Mouse (Mus musculus): Measurements from ENCODE around the gene Phactr2. TPM values are rescaled to one million over a fixed set of nuclear protein-coding genes. Genes with fewer than 3 reads are reported as not detected.

Gene Phactr2
- total and polyA plus RNA-seq, 3 experiments = 0.33 TPM; not detected in 2

DNA sequence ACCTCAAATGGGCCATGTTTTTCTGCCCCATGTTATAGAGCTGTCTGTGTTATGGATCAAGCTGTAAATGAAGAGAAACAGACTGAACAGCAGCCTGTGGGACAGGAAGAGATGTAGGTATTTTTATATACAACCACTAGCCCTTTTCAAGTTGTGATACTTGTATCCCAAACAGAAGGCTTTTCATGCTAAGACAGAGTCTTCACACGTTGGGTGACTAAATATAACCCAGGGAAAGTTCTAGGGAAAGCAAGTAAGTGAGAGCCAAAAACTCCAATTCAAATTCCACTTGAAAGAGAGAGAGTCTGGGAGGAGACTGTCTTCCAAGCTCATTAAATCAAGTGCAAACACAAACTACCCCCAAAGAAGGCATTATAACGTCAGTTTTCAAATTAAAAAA lies 223.9 kb downstream of the Phactr2 start:
- no peak for TF ChIP-seq GATA1 (IDR thresholded peaks at IDR 0.05; ENCODE audit: borderline replicate concordance, low read length)
- ATAC-seq (ENCODE audit: extremely low read depth, insufficient number of reproducible peaks, low FRiP score, poor library complexity, severe bottlenecking) = no peak

DNA sequence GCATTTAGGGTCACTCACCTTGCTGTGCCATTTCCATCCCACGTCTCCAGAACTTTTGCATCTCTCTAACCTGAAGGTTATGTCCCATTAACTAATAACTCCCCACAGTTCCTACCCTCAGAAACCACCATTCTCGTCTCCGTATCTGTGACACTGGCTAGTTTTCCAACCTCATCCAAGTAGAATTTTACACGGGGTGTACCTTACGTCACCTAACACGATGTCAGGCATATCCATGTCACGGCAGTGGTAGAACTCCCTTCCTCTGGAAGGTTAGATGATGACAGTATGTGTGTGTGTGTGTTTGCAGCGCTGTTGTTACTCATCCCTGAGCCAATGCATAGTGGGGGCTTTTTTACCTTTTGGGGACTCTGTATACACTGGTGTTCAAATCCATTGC lies 225.1 kb downstream of the Phactr2 start:
- no peak for ATAC-seq (ENCODE audit: extremely low read depth, insufficient number of reproducible peaks, low FRiP score, poor library complexity, severe bottlenecking)
- TF ChIP-seq GATA1 (IDR thresholded peaks at IDR 0.05; ENCODE audit: borderline replicate concordance, low read length) (no peak), TAL1 (conservative IDR thresholded peaks at IDR 0.05; ENCODE audit: low read depth, low read length) (no peak), CTCF (IDR thresholded peaks at IDR 0.05; ENCODE audit: low read depth, low read length) (no peak), POLR2AphosphoS5 (IDR thresholded peaks at IDR 0.05; ENCODE audit: insufficient replicate concordance, low read depth, low read length) (no peak), GATA2 (IDR thresholded peaks at IDR 0.05; ENCODE audit: borderline replicate concordance, low read depth, low read length) (no peak)
- DNase-seq (ENCODE audit: low spot score) = no peak

More for the DNA sequence above, 223.9 kb downstream of the Phactr2 start:
- Histone ChIP-seq H3K9me3 (replicated peaks) (no peaks in the 10 kb centered on the region), H3K4me3 (ENCODE audit: low read depth, low read length) (no peak overlapping the region), H3K36me3 (replicated peaks) (no peaks in the 10 kb centered on the region), H3K4me1 (ENCODE audit: insufficient read depth, low read depth, low read length) (no peaks in the 10 kb centered on the region), H3K27me3 (ENCODE audit: insufficient read depth, low read length) (peaks cover 14% of the 10 kb centered on the region)
- no peak for DNase-seq (ENCODE audit: low spot score)

DNA sequence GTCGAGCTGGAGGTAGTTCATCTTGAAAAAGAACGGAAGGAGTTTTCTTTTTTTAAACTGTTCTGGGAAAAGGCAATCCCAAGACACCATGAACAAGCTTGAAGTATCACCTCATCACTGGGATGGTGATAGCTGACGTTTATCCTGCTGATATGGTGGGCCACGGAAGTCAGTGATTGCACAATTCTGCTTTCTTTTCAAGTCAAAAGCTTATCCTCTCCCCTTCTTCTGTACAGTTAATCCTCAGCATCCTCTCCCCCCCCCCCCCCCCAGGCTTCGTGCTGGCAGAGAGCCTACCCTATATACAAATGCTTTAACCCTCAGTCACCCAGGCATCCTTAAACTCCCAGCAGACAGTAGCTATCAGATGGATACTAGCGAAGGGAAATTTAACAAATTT lies 228.5 kb downstream of the Phactr2 start:
- ATAC-seq (ENCODE audit: extremely low read depth, insufficient number of reproducible peaks, low FRiP score, poor library complexity, severe bottlenecking) (no peak), DNase-seq (ENCODE audit: low spot score) (no peak)
- no peaks in the 10 kb centered on the region for H3K36me3 ChIP-seq (replicated peaks)
- no peak for TF ChIP-seq GATA1 (IDR thresholded peaks at IDR 0.05; ENCODE audit: borderline replicate concordance, low read length)
- no peak for TF ChIP-seq TAL1 (conservative IDR thresholded peaks at IDR 0.05; ENCODE audit: low read depth, low read length)
- no peak for TF ChIP-seq POLR2AphosphoS5 (IDR thresholded peaks at IDR 0.05; ENCODE audit: insufficient replicate concordance, low read depth, low read length)
- H3K9me3 ChIP-seq (replicated peaks) = no peaks in the 10 kb centered on the region
- no peaks in the 10 kb centered on the region for H3K4me1 ChIP-seq (ENCODE audit: insufficient read depth, low read depth, low read length)
- H3K27me3 ChIP-seq (ENCODE audit: insufficient read depth, low read length) = peaks cover 7% of the 10 kb centered on the region; the same call in 1 of the 2 replicates
- H3K4me3 ChIP-seq (ENCODE audit: low read depth, low read length) = no peak overlapping the region

More for the DNA sequence above, 225.1 kb downstream of the Phactr2 start:
- no peaks in the 10 kb centered on the region for H3K9me3 ChIP-seq (replicated peaks)
- no peak overlapping the region for H3K4me3 ChIP-seq (ENCODE audit: low read depth, low read length)
- H3K4me1 ChIP-seq (ENCODE audit: insufficient read depth, low read depth, low read length) = no peaks in the 10 kb centered on the region
- H3K36me3 ChIP-seq (replicated peaks) = no peaks in the 10 kb centered on the region
- peaks cover 14% of the 10 kb centered on the region for H3K27me3 ChIP-seq (ENCODE audit: insufficient read depth, low read length)

DNA sequence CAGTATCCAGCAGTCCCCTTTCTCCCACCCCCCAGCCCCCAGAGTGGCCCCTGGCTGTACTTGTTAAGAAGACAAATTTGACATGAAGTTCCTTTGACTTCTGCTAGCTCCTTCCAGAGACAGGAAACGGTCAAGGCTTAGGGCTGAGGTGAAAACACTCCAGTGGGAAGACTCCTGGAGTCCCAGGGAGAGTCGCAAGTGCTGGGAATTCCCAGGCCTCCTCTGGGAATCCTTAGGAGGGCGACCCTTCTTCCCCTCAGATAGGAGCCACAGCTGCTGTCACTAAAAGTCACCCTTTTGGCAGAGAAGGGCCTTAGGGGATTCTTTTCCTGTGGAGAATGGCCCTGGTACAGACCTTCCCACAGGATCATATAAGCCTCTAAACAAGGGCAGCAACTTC lies 230.0 kb downstream of the Phactr2 start:
- H3K9me3 ChIP-seq (replicated peaks) = no peaks in the 10 kb centered on the region
- H3K27me3 ChIP-seq (ENCODE audit: insufficient read depth, low read length) = peaks cover 9% of the 10 kb centered on the region; the same call in 1 of the 2 replicates
- no peaks in the 10 kb centered on the region for H3K36me3 ChIP-seq (replicated peaks)
- ATAC-seq (ENCODE audit: extremely low read depth, insufficient number of reproducible peaks, low FRiP score, poor library complexity, severe bottlenecking) = no peak
- H3K4me3 ChIP-seq (ENCODE audit: low read depth, low read length) = no peak overlapping the region
- TF ChIP-seq CTCF (IDR thresholded peaks at IDR 0.05; ENCODE audit: low read depth, low read length) = no peak
- no peak for DNase-seq (ENCODE audit: low spot score)
- H3K4me1 ChIP-seq (ENCODE audit: insufficient read depth, low read depth, low read length) = no peaks in the 10 kb centered on the region

DNA sequence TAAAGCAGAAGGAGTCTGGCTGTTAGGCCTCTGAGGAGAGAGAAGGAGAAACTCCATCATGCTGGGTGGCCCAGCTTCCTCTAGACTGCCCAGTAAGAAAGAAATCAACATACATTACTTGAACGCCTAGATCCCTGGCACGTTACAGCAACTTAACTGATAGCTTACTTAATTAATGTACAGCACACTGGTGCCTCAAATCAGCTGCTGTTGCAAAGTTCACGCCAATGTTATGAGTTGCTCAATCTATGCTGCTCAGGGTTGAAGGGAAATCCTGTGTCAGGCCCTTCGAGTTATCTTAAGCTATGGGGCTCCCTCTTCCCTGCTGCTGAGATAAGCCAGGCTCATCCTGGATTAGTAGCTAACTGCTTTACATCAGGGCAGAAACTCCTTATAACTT lies 233.8 kb downstream of the Phactr2 start:
- Histone ChIP-seq H3K9me3 (replicated peaks) (no peaks in the 10 kb centered on the region), H3K27me3 (ENCODE audit: insufficient read depth, low read length) (peaks cover 7% of the 10 kb centered on the region), H3K4me1 (ENCODE audit: insufficient read depth, low read depth, low read length) (no peaks in the 10 kb centered on the region), H3K4me3 (ENCODE audit: low read depth, low read length) (no peak overlapping the region), H3K36me3 (replicated peaks) (no peaks in the 10 kb centered on the region)
- no peak for ATAC-seq (ENCODE audit: extremely low read depth, insufficient number of reproducible peaks, low FRiP score, poor library complexity, severe bottlenecking)
- TF ChIP-seq GATA2 (IDR thresholded peaks at IDR 0.05; ENCODE audit: borderline replicate concordance, low read depth, low read length) (no peak), TAL1 (conservative IDR thresholded peaks at IDR 0.05; ENCODE audit: low read depth, low read length) (no peak), GATA1 (IDR thresholded peaks at IDR 0.05; ENCODE audit: borderline replicate concordance, low read length) (no peak), CTCF (IDR thresholded peaks at IDR 0.05; ENCODE audit: low read depth, low read length) (no peak), POLR2AphosphoS5 (IDR thresholded peaks at IDR 0.05; ENCODE audit: insufficient replicate concordance, low read depth, low read length) (no peak)
- no peak for DNase-seq (ENCODE audit: low spot score)

DNA sequence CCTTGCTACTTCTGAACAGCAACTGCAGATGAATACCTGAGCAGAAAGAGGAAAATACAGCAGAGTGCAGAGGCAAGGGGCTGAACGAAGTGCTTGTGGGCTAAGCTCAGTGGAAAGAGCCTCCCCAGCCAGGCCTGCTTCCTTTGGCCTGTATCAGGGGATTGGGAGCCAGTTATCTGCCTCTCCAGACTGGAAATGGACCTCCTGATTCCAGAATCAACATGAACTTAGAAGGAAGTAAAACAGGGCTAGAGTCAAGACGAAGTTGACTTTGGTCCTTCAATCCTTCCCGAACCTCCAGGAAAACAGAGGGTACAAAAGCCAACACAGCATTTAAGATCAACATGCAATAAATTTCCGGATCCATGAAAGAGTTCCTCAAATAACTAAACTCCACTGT lies 236.0 kb downstream of the Phactr2 start:
- ATAC-seq (ENCODE audit: extremely low read depth, insufficient number of reproducible peaks, low FRiP score, poor library complexity, severe bottlenecking) = no peak
- H3K9me3 ChIP-seq (replicated peaks) = no peaks in the 10 kb centered on the region
- H3K4me3 ChIP-seq (ENCODE audit: low read depth, low read length) = no peak overlapping the region
- H3K4me1 ChIP-seq (ENCODE audit: insufficient read depth, low read depth, low read length) = no peaks in the 10 kb centered on the region
- H3K27me3 ChIP-seq (ENCODE audit: insufficient read depth, low read length) = peaks cover 7% of the 10 kb centered on the region
- no peak for TF ChIP-seq POLR2AphosphoS5 (IDR thresholded peaks at IDR 0.05; ENCODE audit: insufficient replicate concordance, low read depth, low read length)
- TF ChIP-seq TAL1 (conservative IDR thresholded peaks at IDR 0.05; ENCODE audit: low read depth, low read length) = no peak
- TF ChIP-seq GATA1 (IDR thresholded peaks at IDR 0.05; ENCODE audit: borderline replicate concordance, low read length) = no peak
- TF ChIP-seq GATA2 (IDR thresholded peaks at IDR 0.05; ENCODE audit: borderline replicate concordance, low read depth, low read length) = no peak
- DNase-seq (ENCODE audit: low spot score) = no peak
- H3K36me3 ChIP-seq (replicated peaks) = no peaks in the 10 kb centered on the region

DNA sequence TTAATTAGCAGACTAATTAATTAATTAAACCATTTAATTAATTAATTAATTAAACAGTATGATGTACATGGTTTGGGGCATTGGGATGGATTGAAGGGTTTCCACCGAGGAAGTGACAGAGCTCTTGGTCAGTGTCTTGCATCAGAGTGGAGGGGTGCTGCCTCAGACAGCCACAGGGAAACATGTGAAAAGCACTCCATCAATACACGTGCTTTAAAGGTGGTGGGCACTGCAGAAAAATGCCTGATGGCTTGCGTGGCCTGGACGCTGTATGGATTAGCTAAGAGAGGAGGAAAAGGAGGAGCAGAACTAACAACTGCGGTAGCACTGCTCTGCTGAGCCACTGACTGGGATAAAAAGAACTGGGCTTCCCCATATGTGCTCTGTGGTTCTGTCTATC lies 237.3 kb downstream of the Phactr2 start:
- TF ChIP-seq POLR2AphosphoS5 (IDR thresholded peaks at IDR 0.05; ENCODE audit: insufficient replicate concordance, low read depth, low read length) = no peak
- TF ChIP-seq GATA1 (IDR thresholded peaks at IDR 0.05; ENCODE audit: borderline replicate concordance, low read length) = no peak
- TF ChIP-seq CTCF (IDR thresholded peaks at IDR 0.05; ENCODE audit: low read depth, low read length) = no peak
- TF ChIP-seq TAL1 (conservative IDR thresholded peaks at IDR 0.05; ENCODE audit: low read depth, low read length) = no peak
- TF ChIP-seq GATA2 (IDR thresholded peaks at IDR 0.05; ENCODE audit: borderline replicate concordance, low read depth, low read length) = no peak
- peaks cover 7% of the 10 kb centered on the region for H3K27me3 ChIP-seq (ENCODE audit: insufficient read depth, low read length)
- no peak for DNase-seq (ENCODE audit: low spot score)
- no peak overlapping the region for H3K4me3 ChIP-seq (ENCODE audit: low read depth, low read length)
- H3K36me3 ChIP-seq (replicated peaks) = no peaks in the 10 kb centered on the region
- H3K4me1 ChIP-seq (ENCODE audit: insufficient read depth, low read depth, low read length) = no peaks in the 10 kb centered on the region
- no peaks in the 10 kb centered on the region for H3K9me3 ChIP-seq (replicated peaks)
- ATAC-seq (ENCODE audit: extremely low read depth, insufficient number of reproducible peaks, low FRiP score, poor library complexity, severe bottlenecking) = no peak
